ENCODE assay signal across 10 mouse cellular contexts in genomic region chr17:4177485-4178150, GRCm38 (mm10).
A peak's percentile ranks its signal among the peaks of the same experiment; 100 is the strongest.
DNase-seq lines count a peak whose midpoint lies in the region; ATAC-seq lines count a peak whose summit lies in the region.
"Had no signal": no experiment of that assay in that cellular context is flagged by ENCODE, and none has a peak within 500 bp of the region (broad histone marks: within the 10 kb centered on the region; RNA-seq: fewer than 3 reads in every experiment).

No protein-coding gene starts in this region.

- peaks cover 30% of the 10 kb centered on the region; the same call in 1 of the 2 replicates for H3K4me1 ChIP-seq in lung, embryonic 15.5 days
- H3K4me1 ChIP-seq in forebrain, embryonic 13.5 days = peaks cover 18% of the 10 kb centered on the region
- H3K4me1 ChIP-seq in intestine, embryonic 16.5 days (ENCODE audit: control insufficient read depth, insufficient read depth, low read length) = 0 out of 2 replicates have a peak, but pooled peaks cover 3% of the 10 kb centered on the region
- H3K4me1 ChIP-seq in neural tube, embryonic 14.5 days (ENCODE audit: control insufficient read depth, insufficient read depth, low read length) = no peaks in the 10 kb centered on the region; the same call in 1 of the 2 replicates
- H3K4me1 ChIP-seq: liver, embryonic 12.5 days had no signal

- DNase-seq in lung, postnatal 36 days = no peak
- DNase-seq in adrenal gland, postnatal 14 days = no peak
- no peak for DNase-seq in cerebellum, adult 18-20 months
- DNase-seq: right cerebral cortex, postnatal 14 days had no signal

- no peaks in the 10 kb centered on the region for H3K36me3 ChIP-seq in lung, embryonic 15.5 days
- H3K36me3 ChIP-seq in forebrain, embryonic 13.5 days (ENCODE audit: poor library complexity, severe bottlenecking) = no peaks in the 10 kb centered on the region
- no peaks in the 10 kb centered on the region for H3K36me3 ChIP-seq in intestine, embryonic 16.5 days (ENCODE audit: control insufficient read depth, insufficient read depth, low read length)
- H3K36me3 ChIP-seq in neural tube, embryonic 14.5 days (ENCODE audit: control insufficient read depth, insufficient read depth, low read length) = no peaks in the 10 kb centered on the region
- H3K36me3 ChIP-seq: liver, embryonic 12.5 days had no signal

- H3K27ac ChIP-seq in lung, embryonic 15.5 days = peak overlapping the region; percentile 63
- no peak overlapping the region for H3K27ac ChIP-seq in forebrain, embryonic 13.5 days
- H3K27ac ChIP-seq in intestine, embryonic 16.5 days (ENCODE audit: low read length) = no peak overlapping the region
- no peak overlapping the region for H3K27ac ChIP-seq in neural tube, embryonic 14.5 days (ENCODE audit: low read depth, low read length)
- H3K27ac ChIP-seq: liver, embryonic 12.5 days had no signal

- no peak overlapping the region for H3K4me2 ChIP-seq in lung, embryonic 15.5 days
- H3K4me2 ChIP-seq in forebrain, embryonic 13.5 days = peak overlapping the region; percentile 25; the same call in 1 of the 2 replicates
- no peak overlapping the region for H3K4me2 ChIP-seq in intestine, embryonic 16.5 days (ENCODE audit: low read depth, low read length)
- no peak overlapping the region for H3K4me2 ChIP-seq in neural tube, embryonic 14.5 days (ENCODE audit: low read depth, low read length)
- H3K4me2 ChIP-seq: liver, embryonic 12.5 days had no signal

- H3K27me3 ChIP-seq in lung, embryonic 15.5 days = no peaks in the 10 kb centered on the region
- H3K27me3 ChIP-seq in forebrain, embryonic 13.5 days = peaks cover 39% of the 10 kb centered on the region
- H3K27me3 ChIP-seq in intestine, embryonic 16.5 days (replicated peaks; ENCODE audit: control insufficient read depth, insufficient read depth, low read length) = no peaks in the 10 kb centered on the region
- H3K27me3 ChIP-seq in neural tube, embryonic 14.5 days (ENCODE audit: control insufficient read depth, insufficient read depth, low read length) = no peaks in the 10 kb centered on the region
- H3K27me3 ChIP-seq: CH12.LX; liver, embryonic 12.5 days had no signal

- H3K9me3 ChIP-seq in lung, embryonic 15.5 days = no peaks in the 10 kb centered on the region
- H3K9me3 ChIP-seq in forebrain, embryonic 13.5 days (replicated peaks) = no peaks in the 10 kb centered on the region
- H3K9me3 ChIP-seq in intestine, embryonic 16.5 days (ENCODE audit: control insufficient read depth, low read length) = no peaks in the 10 kb centered on the region
- H3K9me3 ChIP-seq in neural tube, embryonic 14.5 days (ENCODE audit: control insufficient read depth, low read length) = no peaks in the 10 kb centered on the region
- H3K9me3 ChIP-seq: liver, embryonic 12.5 days had no signal

- no peak for ATAC-seq in lung, embryonic 15.5 days (ENCODE audit: borderline replicate concordance, extremely low read depth, low FRiP score, low TSS enrichment)
- peak; percentile 91 for ATAC-seq in forebrain, embryonic 13.5 days
- ATAC-seq in intestine, embryonic 16.5 days = peak; percentile 62; the same call in 1 of the 2 replicates
- peak; percentile 81 for ATAC-seq in neural tube, embryonic 14.5 days (ENCODE audit: low read depth)
- ATAC-seq: liver, embryonic 12.5 days had no signal

- H3K4me3 ChIP-seq in lung, embryonic 15.5 days = no peak overlapping the region
- no peak overlapping the region for H3K4me3 ChIP-seq in forebrain, embryonic 13.5 days
- H3K4me3 ChIP-seq in intestine, embryonic 16.5 days (ENCODE audit: low read length) = no peak overlapping the region
- H3K4me3 ChIP-seq in neural tube, embryonic 14.5 days (ENCODE audit: low read depth, low read length) = no peak overlapping the region
- H3K4me3 ChIP-seq: liver, embryonic 12.5 days had no signal

- WGBS in lung, embryonic 15.5 days = 35% methylated on average over 9 of the region's 9 CpGs
- WGBS in forebrain, embryonic 13.5 days = 11% methylated on average over 9 of the region's 9 CpGs
- 38% methylated on average over 9 of the region's 9 CpGs for WGBS in intestine, embryonic 16.5 days
- WGBS in neural tube, embryonic 14.5 days = 17% methylated on average over 9 of the region's 9 CpGs

- H3K9ac ChIP-seq in lung, embryonic 15.5 days = no peak overlapping the region
- H3K9ac ChIP-seq in forebrain, embryonic 13.5 days = no peak overlapping the region
- no peak overlapping the region for H3K9ac ChIP-seq in intestine, embryonic 16.5 days (ENCODE audit: low read depth, low read length)
- H3K9ac ChIP-seq in neural tube, embryonic 14.5 days (replicated peaks; ENCODE audit: low read depth, low read length) = no peak overlapping the region
- H3K9ac ChIP-seq: liver, embryonic 12.5 days had no signal
